Mouse (Mus musculus): ENCODE measurements at regions not wholly inside any gene's neighbourhood (a gene's known extent, or its start where the extent isn't known, plus 50 kb on each side); places are given as distances from the start of the nearest gene placed in this dataset.

GRCm38 (mm10) chr13:107734161-107734905 lies 309.9 kb upstream of the Smim15 start:
- in situ Hi-C loops (cut with MboI; ENCODE audit: low pct_unique_long_range_greater_than_20kb in 1 of 2, low sequenced_read_pairs in 2 of 2, unreplicated experiment in 1 of 2) = no loop called here

GRCm38 (mm10) chr13:107730976-107731375 lies 313.3 kb upstream of the Smim15 start:
- in situ Hi-C loops (cut with MboI; ENCODE audit: low pct_unique_long_range_greater_than_20kb in 1 of 2, low sequenced_read_pairs in 2 of 2, unreplicated experiment in 1 of 2) = no loop called here

GRCm38 (mm10) chr13:107726491-107726890 lies 317.8 kb upstream of the Smim15 start:
- in situ Hi-C loops (cut with MboI; ENCODE audit: low pct_unique_long_range_greater_than_20kb in 1 of 2, low sequenced_read_pairs in 2 of 2, unreplicated experiment in 1 of 2) = no loop called here

- in situ Hi-C loops (cut with MboI; ENCODE audit: low pct_unique_long_range_greater_than_20kb in 1 of 2, low sequenced_read_pairs in 2 of 2, unreplicated experiment in 1 of 2) = no loop called here
These were observed 322.3 kb upstream of the Smim15 start for GRCm38 (mm10) chr13:107721901-107722300.

GRCm38 (mm10) chr13:107720874-107721574 lies 323.2 kb upstream of the Smim15 start:
- in situ Hi-C loops (cut with MboI; ENCODE audit: low pct_unique_long_range_greater_than_20kb in 1 of 2, low sequenced_read_pairs in 2 of 2, unreplicated experiment in 1 of 2) = no loop called here

- in situ Hi-C loops (cut with MboI; ENCODE audit: low pct_unique_long_range_greater_than_20kb in 1 of 2, low sequenced_read_pairs in 2 of 2, unreplicated experiment in 1 of 2) = no loop called here
These were observed 325.1 kb upstream of the Smim15 start for GRCm38 (mm10) chr13:107718973-107719620.

GRCm38 (mm10) chr13:107715616-107716015 lies 328.6 kb upstream of the Smim15 start:
- in situ Hi-C loops (cut with MboI; ENCODE audit: low pct_unique_long_range_greater_than_20kb in 1 of 2, low sequenced_read_pairs in 2 of 2, unreplicated experiment in 1 of 2) = no loop called here

- in situ Hi-C loops (cut with MboI; ENCODE audit: low pct_unique_long_range_greater_than_20kb in 1 of 2, low sequenced_read_pairs in 2 of 2, unreplicated experiment in 1 of 2) = no loop called here
These were observed 330.2 kb upstream of the Smim15 start for GRCm38 (mm10) chr13:107714001-107714400.

GRCm38 (mm10) chr13:107711341-107711994 lies 332.8 kb upstream of the Smim15 start:
- in situ Hi-C loops (cut with MboI; ENCODE audit: low pct_unique_long_range_greater_than_20kb in 1 of 2, low sequenced_read_pairs in 2 of 2, unreplicated experiment in 1 of 2) = no loop called here

GRCm38 (mm10) chr13:107710368-107710767 lies 333.9 kb upstream of the Smim15 start:
- in situ Hi-C loops (cut with MboI; ENCODE audit: low pct_unique_long_range_greater_than_20kb in 1 of 2, low sequenced_read_pairs in 2 of 2, unreplicated experiment in 1 of 2) = no loop called here

GRCm38 (mm10) chr13:107709828-107710227 lies 334.4 kb upstream of the Smim15 start:
- in situ Hi-C loops (cut with MboI; ENCODE audit: low pct_unique_long_range_greater_than_20kb in 1 of 2, low sequenced_read_pairs in 2 of 2, unreplicated experiment in 1 of 2) = no loop called here

GRCm38 (mm10) chr13:107703736-107704135 lies 340.5 kb upstream of the Smim15 start:
- in situ Hi-C loops (cut with MboI; ENCODE audit: low pct_unique_long_range_greater_than_20kb in 1 of 2, low sequenced_read_pairs in 2 of 2, unreplicated experiment in 1 of 2) = no loop called here

GRCm38 (mm10) chr13:107700268-107701139 lies 343.7 kb upstream of the Smim15 start:
- in situ Hi-C loops (cut with MboI; ENCODE audit: low pct_unique_long_range_greater_than_20kb in 1 of 2, low sequenced_read_pairs in 2 of 2, unreplicated experiment in 1 of 2) = no loop called here

GRCm38 (mm10) chr13:107699251-107699650 lies 345.0 kb upstream of the Smim15 start:
- in situ Hi-C loops (cut with MboI; ENCODE audit: low pct_unique_long_range_greater_than_20kb in 1 of 2, low sequenced_read_pairs in 2 of 2, unreplicated experiment in 1 of 2) = no loop called here

GRCm38 (mm10) chr13:107698345-107698744 lies 345.9 kb upstream of the Smim15 start:
- in situ Hi-C loops (cut with MboI; ENCODE audit: low pct_unique_long_range_greater_than_20kb in 1 of 2, low sequenced_read_pairs in 2 of 2, unreplicated experiment in 1 of 2) = no loop called here

GRCm38 (mm10) chr13:107692123-107692830 lies 352.0 kb upstream of the Smim15 start:
- in situ Hi-C loops (cut with MboI; ENCODE audit: low pct_unique_long_range_greater_than_20kb in 1 of 2, low sequenced_read_pairs in 2 of 2, unreplicated experiment in 1 of 2) = no loop called here

GRCm38 (mm10) chr13:107688972-107689371 lies 355.3 kb upstream of the Smim15 start:
- in situ Hi-C loops (cut with MboI; ENCODE audit: low pct_unique_long_range_greater_than_20kb in 1 of 2, low sequenced_read_pairs in 2 of 2, unreplicated experiment in 1 of 2) = no loop called here

- in situ Hi-C loops (cut with MboI; ENCODE audit: low pct_unique_long_range_greater_than_20kb in 1 of 2, low sequenced_read_pairs in 2 of 2, unreplicated experiment in 1 of 2) = no loop called here
These were observed 359.0 kb upstream of the Smim15 start for GRCm38 (mm10) chr13:107685231-107685630.

Measured in mouse embryonic stem cell (cell line).